In genomic region chrX:68495751-68496150, GRCm38 (mm10) we compare ENCODE assay signal across 15 mouse cellular contexts.
DNase-seq lines count a peak whose midpoint lies in the region; ATAC-seq and TF ChIP-seq lines count a peak whose summit lies in the region.
"Had no signal": no experiment of that assay in that cellular context is flagged by ENCODE, and none has a peak within 500 bp of the region (broad histone marks: within the 10 kb centered on the region; RNA-seq: fewer than 3 reads in every experiment).

No protein-coding gene starts in this region.

- DNase-seq in heart, adult 8-10 months (ENCODE audit: low spot score) = peak; percentile 33
- peak; percentile 10 for DNase-seq in cerebellum, adult 11 months
- DNase-seq in cerebellum, postnatal 25 days = peak; percentile 38 to 56
- DNase-seq in thymus, adult 18-20 months = no peak
- no peak for DNase-seq in adrenal gland, adult 18-20 months (ENCODE audit: low spot score in 2 of 2)
- DNase-seq: liver, embryonic 13.5 days; thymus, postnatal 4 days had no signal

- no peak overlapping the region for H3K9ac ChIP-seq in heart, embryonic 12.5 days
- H3K9ac ChIP-seq: forebrain, embryonic 15.5 days; kidney, embryonic 15.5 days; liver, embryonic 13.5 days; neural tube, embryonic 15.5 days had no signal

- H3K79me2 ChIP-seq in myocyte (ENCODE audit: control insufficient read depth, insufficient read depth) = peaks cover 50% of the 10 kb centered on the region

- H3K4me3 ChIP-seq in heart, embryonic 12.5 days = no peak overlapping the region
- peak overlapping the region; percentile 40 for H3K4me3 ChIP-seq in myocyte
- H3K4me3 ChIP-seq: forebrain, embryonic 15.5 days; kidney, embryonic 15.5 days; liver, embryonic 13.5 days; neural tube, embryonic 15.5 days had no signal

- no peak overlapping the region for H3K27ac ChIP-seq in heart, embryonic 12.5 days (ENCODE audit: poor library complexity, severe bottlenecking)
- H3K27ac ChIP-seq: forebrain, embryonic 15.5 days; kidney, embryonic 15.5 days; liver, embryonic 13.5 days; neural tube, embryonic 15.5 days had no signal

- 0 out of 2 replicates have a peak, but pooled peaks cover 2% of the 10 kb centered on the region for H3K4me1 ChIP-seq in heart, embryonic 12.5 days (replicated peaks)
- H3K4me1 ChIP-seq: forebrain, embryonic 15.5 days; kidney, embryonic 15.5 days; liver, embryonic 13.5 days; neural tube, embryonic 15.5 days had no signal

- no peak overlapping the region for H3K4me2 ChIP-seq in heart, embryonic 12.5 days
- peak overlapping the region; percentile 80 for H3K4me2 ChIP-seq in myocyte (ENCODE audit: low read depth)
- H3K4me2 ChIP-seq: forebrain, embryonic 15.5 days; kidney, embryonic 15.5 days; liver, embryonic 13.5 days; neural tube, embryonic 15.5 days had no signal

- WGBS in heart, embryonic 12.5 days = 71% methylated on average over 5 of the region's 5 CpGs

- no peak overlapping the region for H3ac ChIP-seq in myocyte (ENCODE audit: control insufficient read depth, insufficient read length)

- H3K9me3 ChIP-seq in heart, embryonic 12.5 days (replicated peaks) = no peaks in the 10 kb centered on the region
- H3K9me3 ChIP-seq: forebrain, embryonic 15.5 days; kidney, embryonic 15.5 days; liver, embryonic 13.5 days; neural tube, embryonic 15.5 days had no signal

- H3K27me3 ChIP-seq in heart, embryonic 12.5 days (replicated peaks) = no peaks in the 10 kb centered on the region
- no peaks in the 10 kb centered on the region for H3K27me3 ChIP-seq in myocyte (ENCODE audit: control insufficient read depth, insufficient read depth, insufficient read length)
- H3K27me3 ChIP-seq: CH12.LX; forebrain, embryonic 15.5 days; kidney, embryonic 15.5 days; liver, embryonic 13.5 days; neural tube, embryonic 15.5 days had no signal

- TF ChIP-seq POLR2A in myocyte (IDR thresholded peaks at IDR 0.05; ENCODE audit: insufficient read length, low read depth) = peak; percentile 46

- H3K36me3 ChIP-seq in heart, embryonic 12.5 days = no peaks in the 10 kb centered on the region
- H3K36me3 ChIP-seq in myocyte (ENCODE audit: control insufficient read depth, insufficient read depth) = peaks cover 23% of the 10 kb centered on the region
- H3K36me3 ChIP-seq: forebrain, embryonic 15.5 days; kidney, embryonic 15.5 days; liver, embryonic 13.5 days; neural tube, embryonic 15.5 days had no signal

- no peak for ATAC-seq in heart, embryonic 12.5 days (ENCODE audit: insufficient number of reproducible peaks, low FRiP score)
- no peak for ATAC-seq in megakaryocyte, adult 5-6 weeks (ENCODE audit: poor library complexity, severe bottlenecking)
- ATAC-seq: activated CD4-positive, CD25-positive, alpha-beta regulatory T cell, adult 4 months had no signal

TF ChIP-seq in myocyte, 11 proteins besides CTCF, POLR2A, EP300 and RAD21:
- TF ChIP-seq POLR2AphosphoS2 (IDR thresholded peaks at IDR 0.05; ENCODE audit: insufficient read length, low read depth) (peak; percentile 22), TCF12 (IDR thresholded peaks at IDR 0.05; ENCODE audit: insufficient read depth, poor library complexity, severe bottlenecking) (no peak)

Comparison
In these comparisons a context has a peak if more than half of its experiments do, and no peak if none do; other contexts are left out.
1. DNase-seq: peak in heart, adult 8-10 months (single experiment), cerebellum, adult 11 months (single experiment) and cerebellum, postnatal 25 days (2 of 2); none in thymus, adult 18-20 months (0 of 2) and adrenal gland, adult 18-20 months (0 of 2).